Mouse (Mus musculus) G1E (cell line): ENCODE results near the gene Krt76.

Experiments
- CTCF ChIP-seq: IDR thresholded peaks from 2 replicates; pipeline ENCODE4 v1.5.1; 2012; ENCODE audit warnings: low read depth, low read length, inconsistent platforms, mixed read lengths
- GATA1 ChIP-seq: IDR thresholded peaks from 2 replicates; pipeline ENCODE4 v1.6.1; 2012; ENCODE audit warnings: borderline replicate concordance, low read length, inconsistent platforms, mixed read lengths
- POLR2AphosphoS5 ChIP-seq: IDR thresholded peaks from 2 replicates; pipeline ENCODE4 v1.6.1; 2012; ENCODE audit warnings: low read depth, low read length, inconsistent platforms; ENCODE audit not compliant: insufficient replicate concordance
- TAL1 ChIP-seq: conservative IDR thresholded peaks from 2 replicates; pipeline ENCODE4 v1.6.1; 2012; ENCODE audit warnings: low read depth, low read length, inconsistent platforms, mixed read lengths

- TF ChIP-seq CTCF (no peak), TAL1 (no peak), GATA1 (no peak), POLR2AphosphoS5 (no peak)
Measured at GRCm38 (mm10) chr15:101941948-101942347, 49.2 kb upstream of the Krt76 start.
